Mouse (Mus musculus): ENCODE data around the gene Lsamp. TPM values are rescaled to one million over a fixed set of nuclear protein-coding genes. Genes with fewer than 3 reads are reported as not detected.
A peak's percentile ranks its signal among the peaks of the same experiment; 100 is the strongest.

Gene Lsamp
- total RNA-seq, 2 experiments from 2014 or later = 1.4 TPM

- intact Hi-C loops (cut with DNase I) = no loop called here
- DNase-seq = no peak
These were observed 2128.1 kb downstream of the Lsamp start for GRCm38 (mm10) chr16:42112251-42112650.

GRCm38 (mm10) chr16:42113246-42113645 lies 2129.1 kb downstream of the Lsamp start:
- intact Hi-C loops (cut with DNase I) = no loop called here
- no peak for DNase-seq

DNA sequence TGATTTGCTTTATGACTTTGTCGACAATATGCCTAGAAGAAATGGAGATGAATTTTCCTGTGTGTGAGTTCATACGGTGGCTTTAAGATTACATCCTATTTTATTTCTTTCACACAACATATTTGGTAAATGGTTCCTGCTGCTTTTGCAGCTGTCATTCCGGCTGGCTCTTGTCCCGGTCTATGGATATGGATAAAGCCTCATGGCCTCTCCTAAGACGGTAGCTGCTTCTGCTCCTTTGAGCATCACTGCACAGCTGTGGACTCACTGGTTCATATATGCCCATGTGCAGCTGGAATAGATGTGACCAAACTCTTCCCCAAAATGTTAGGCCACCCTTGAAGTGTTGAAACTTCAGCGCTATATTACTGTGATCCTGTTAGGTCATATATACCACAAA lies 2137.6 kb downstream of the Lsamp start:
- DNase-seq = no peak
- intact Hi-C loops (cut with DNase I) = no loop called here

- DNase-seq = no peak
- intact Hi-C loops (cut with DNase I) = no loop called here
These were observed 2139.7 kb downstream of the Lsamp start for GRCm38 (mm10) chr16:42123826-42124225.

GRCm38 (mm10) chr16:42126061-42126460 lies 2141.9 kb downstream of the Lsamp start:
- no peak for DNase-seq
- intact Hi-C loops (cut with DNase I) = no loop called here

- intact Hi-C loops (cut with DNase I) = no loop called here
- DNase-seq = no peak
These were observed 2163.0 kb downstream of the Lsamp start for GRCm38 (mm10) chr16:42147164-42147563.

DNA sequence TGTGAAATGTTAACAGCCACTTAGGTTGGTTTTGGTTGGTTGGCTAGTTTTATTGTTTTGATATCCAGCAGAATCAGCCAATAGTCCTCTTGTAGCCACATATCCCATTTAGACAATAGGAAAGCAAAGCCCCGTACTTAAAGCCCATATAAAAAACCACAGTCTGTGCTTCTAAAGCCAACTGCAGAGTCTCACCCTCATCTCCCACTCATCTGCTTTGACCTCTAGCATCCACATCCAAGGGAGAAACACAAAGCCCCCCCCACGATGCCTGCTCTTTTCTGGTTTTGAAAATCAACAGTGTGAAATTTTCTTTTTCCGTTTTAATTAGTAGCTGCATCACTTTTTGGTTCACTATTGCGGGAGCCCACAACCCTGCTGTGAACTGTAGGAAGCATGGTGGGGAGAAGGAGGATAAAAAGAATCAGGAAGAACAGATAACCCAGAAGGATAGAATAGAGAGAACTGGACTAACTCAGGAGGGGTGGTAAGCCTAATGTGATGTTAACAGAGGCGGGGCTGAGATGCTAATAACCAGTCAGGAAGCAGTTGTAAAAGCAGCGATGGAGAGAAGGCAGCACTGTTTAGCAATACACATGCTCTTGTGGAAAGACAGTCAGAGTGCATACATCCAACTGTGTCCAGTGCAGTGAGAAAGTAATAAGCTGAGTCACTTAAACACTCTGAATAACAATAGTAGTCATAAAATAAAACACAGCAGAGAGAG lies 2165.2 kb downstream of the Lsamp start:
- intact Hi-C loops (cut with DNase I) = no loop called here
- no peak for DNase-seq

- DNase-seq = no peak
- intact Hi-C loops (cut with DNase I) = no loop called here
These were observed 2168.5 kb downstream of the Lsamp start for GRCm38 (mm10) chr16:42152640-42153039.

- no peak for DNase-seq
These were observed 2173.7 kb downstream of the Lsamp start for GRCm38 (mm10) chr16:42157816-42158215.

GRCm38 (mm10) chr16:42164941-42165340 lies 2180.8 kb downstream of the Lsamp start:
- DNase-seq = peak; percentile 72 to 89
- intact Hi-C loops (cut with DNase I) = loop anchor here (5.0 kb wide), 1 partner anchor 908 kb away; no protein-coding TSS in a partner anchor

More at GRCm38 (mm10) chr16:42157816-42158215, 2173.7 kb downstream of the Lsamp start:
- intact Hi-C loops (cut with DNase I) = no loop called here

DNA sequence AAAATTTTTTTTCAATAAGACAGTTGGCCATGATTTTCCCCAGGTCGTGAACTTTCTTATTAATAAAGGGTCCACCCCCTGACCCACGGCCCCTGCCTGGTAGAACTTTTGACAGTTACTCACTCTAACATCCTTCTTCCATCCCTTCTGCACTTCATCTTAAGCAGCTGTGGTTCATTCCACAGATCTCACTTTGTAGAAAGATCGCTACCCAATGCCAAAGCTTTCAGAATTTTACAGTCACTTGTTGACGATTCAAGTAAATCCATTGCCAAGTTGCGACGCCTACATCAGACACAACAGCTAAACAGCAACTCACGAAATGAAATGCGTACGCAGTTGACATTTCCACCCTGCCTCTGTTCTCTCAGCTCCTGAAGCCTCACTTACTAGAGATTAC lies 2184.1 kb downstream of the Lsamp start:
- intact Hi-C loops (cut with DNase I) = loop anchor here (5.0 kb wide), 1 partner anchor 911 kb away; no protein-coding TSS in a partner anchor
- DNase-seq = no peak

DNA sequence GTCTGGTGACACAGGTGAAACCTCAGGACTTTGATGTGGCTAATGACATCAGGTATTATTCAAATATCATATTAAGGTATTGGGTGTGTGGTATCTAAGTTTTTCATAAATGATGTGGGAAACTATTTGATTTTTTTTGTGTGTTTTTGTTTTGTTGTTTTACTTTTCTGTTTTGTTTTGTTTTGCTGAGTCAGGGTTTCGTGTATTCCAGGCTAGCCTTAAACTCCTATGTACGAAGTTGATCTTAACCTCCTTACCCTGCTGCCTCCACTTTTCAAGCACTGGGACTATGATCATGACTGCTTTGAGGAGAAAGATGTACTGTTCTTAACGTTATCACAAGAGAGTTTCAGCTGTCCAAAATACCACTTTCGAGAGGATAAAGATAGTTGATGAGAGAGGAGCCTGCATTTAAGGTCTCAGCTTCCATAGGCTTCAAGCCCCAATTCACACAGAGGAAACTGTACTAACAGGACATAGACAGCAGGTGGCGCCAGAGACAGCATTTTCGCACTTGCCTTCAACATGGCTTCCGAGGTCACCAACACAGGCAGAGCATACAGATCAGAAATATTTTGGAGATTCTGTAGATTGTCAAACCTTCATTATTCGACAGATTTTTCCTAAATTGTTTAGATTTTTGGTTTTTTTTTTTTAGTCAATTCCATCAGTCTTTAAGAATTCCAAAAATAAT lies 2185.4 kb downstream of the Lsamp start:
- peak; percentile 77 to 82 for DNase-seq
- intact Hi-C loops (cut with DNase I) = loop anchor here (5.0 to 10.0 kb wide), 3 partner anchors 745 to 1633 kb away; no protein-coding TSS in a partner anchor

- DNase-seq = peak; percentile 51 to 71
- intact Hi-C loops (cut with DNase I) = loop anchor here (5.0 to 10.0 kb wide), 2 partner anchors 742 to 1630 kb away; no protein-coding TSS in a partner anchor
These were observed 2188.3 kb downstream of the Lsamp start for GRCm38 (mm10) chr16:42172476-42172875.

DNA sequence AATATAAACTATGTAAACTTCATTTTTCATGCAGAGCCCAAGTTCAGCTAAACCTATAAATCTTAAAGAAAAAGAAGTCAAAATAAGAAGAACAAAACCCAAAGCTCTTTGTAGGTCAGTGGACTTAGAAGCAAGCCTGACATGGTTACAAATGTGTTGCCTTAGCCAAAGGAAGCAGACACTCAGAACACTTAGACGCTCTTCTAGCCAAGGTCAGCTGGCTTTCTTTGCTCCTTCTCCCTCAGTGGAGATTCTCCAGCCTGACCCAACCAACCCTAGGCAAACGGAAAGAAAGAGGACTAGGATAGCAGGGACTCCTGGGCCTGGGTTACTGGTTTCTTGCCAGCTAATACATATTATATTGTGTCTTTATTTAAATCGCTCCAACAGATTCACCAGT lies 2194.7 kb downstream of the Lsamp start:
- no peak for DNase-seq
- intact Hi-C loops (cut with DNase I) = loop anchor here (10.0 kb wide), 1 partner anchor 736 kb away; no protein-coding TSS in a partner anchor

- intact Hi-C loops (cut with DNase I) = no loop called here
These were observed 2195.9 kb downstream of the Lsamp start for GRCm38 (mm10) chr16:42180025-42180424.

DNA sequence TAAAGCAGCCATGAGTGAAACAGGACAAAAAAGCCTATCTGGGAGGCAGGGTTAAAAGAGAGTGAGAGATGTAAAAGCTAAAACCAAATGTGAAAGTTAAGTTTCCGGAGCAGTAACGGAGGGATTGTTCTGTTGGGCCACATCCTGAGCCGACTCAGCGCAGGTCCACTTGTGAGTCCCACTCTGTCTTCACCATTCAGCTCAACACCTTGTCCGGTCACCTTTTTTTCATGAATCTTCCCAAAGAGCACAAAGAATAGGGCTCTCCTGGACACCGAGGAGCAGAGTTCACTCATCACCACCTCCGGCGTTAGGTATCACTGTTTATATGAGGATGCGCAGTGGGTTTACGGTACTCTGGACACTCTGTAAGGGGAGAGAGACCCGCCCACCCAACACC lies 2196.3 kb downstream of the Lsamp start:
- intact Hi-C loops (cut with DNase I) = no loop called here
- DNase-seq = no peak

More at GRCm38 (mm10) chr16:42180025-42180424, 2195.9 kb downstream of the Lsamp start:
- DNase-seq = no peak

DNA sequence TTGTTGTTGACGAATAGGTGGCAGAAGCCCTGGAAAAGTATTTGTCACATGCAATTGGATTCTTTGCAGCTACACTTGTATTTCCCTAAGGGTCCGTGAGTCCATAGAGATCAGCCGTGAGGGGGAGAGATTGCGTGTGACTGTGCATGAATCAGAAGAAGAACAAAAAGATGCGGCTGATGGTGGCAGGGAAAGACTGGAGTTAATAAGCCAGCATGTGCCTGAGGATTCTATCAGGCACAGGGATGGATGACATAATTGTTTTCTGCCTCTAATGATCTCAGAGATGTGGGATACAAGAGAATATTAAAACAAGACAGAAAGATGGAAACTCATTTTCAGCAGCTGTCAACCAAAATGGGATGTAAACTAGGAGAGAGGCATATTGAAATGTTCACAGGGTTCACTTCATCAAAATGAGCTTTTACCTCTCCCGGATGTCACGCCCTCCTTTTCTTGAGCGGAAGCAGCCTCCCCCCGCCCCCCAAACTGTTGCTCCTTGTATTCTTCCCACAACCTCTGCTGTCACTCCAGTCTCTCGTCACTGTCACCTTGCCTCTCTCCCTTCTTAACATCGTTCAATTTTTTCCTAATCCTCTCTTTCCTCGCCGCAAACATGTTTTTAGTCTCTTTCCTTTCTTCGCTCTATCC lies 2205.4 kb downstream of the Lsamp start:
- intact Hi-C loops (cut with DNase I) = loop anchor here (2.0 kb wide), 1 partner anchor 593 kb away; no protein-coding TSS in a partner anchor
- peak in 1 of 2 experiments; percentile 6 for DNase-seq

DNA sequence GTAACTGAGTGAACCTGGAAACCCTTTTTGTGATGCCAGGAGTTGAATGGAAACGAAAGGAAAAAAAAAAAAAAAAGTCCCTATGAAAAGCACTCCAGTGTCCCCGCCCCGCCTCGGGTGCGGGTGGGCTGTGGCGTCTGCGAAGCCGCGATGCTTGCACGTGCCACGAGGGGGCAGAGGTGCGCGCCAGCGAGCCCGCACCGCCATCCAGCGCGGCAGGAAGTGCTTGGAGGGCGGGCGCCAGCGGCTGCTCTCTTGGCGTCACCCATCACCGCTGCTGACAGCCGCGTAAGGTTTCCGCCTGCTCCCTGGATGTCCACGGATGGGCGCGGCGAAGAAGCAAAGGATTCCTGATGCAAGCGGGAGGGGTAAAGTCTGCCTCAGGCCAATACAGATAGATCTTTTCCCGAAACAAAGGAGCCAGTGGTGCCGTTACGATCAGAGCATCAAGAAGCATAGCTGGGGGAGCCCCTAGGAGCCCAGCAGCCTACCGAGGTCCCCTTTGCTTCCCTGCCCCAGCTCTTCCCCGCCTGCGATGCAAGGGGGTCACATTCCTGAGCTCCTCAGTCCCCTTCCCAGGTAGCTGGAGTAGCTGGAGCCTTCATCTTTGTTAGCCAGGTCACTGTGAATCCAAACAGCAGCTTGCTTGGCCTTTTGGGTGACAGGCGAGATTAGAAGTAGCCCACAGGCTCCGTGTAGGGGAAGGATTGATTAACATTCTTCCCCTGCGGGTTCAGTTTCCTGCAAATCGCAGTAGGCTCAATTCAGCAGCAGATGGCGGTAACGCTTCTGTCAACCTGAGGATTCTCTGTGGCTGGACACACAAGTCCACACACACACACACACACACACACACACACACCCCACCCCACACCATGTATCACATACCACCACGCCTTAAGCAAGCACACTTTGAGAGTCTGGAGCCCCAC lies 2206.2 kb downstream of the Lsamp start:
- peak; percentile 93 to 95 for DNase-seq
- intact Hi-C loops (cut with DNase I) = loop anchor here (2.0 kb wide), 1 partner anchor 592 kb away; no protein-coding TSS in a partner anchor

All from heart, postnatal 14 days (tissue).